Mouse (Mus musculus) kidney, postnatal 0 days (tissue): ENCODE results near the gene Gm37240. TPM values are rescaled to one million over a fixed set of nuclear protein-coding genes. Genes with fewer than 3 reads are reported as not detected.

Source experiments
- ATAC-seq: fragments of 200-750 bp; cut with Nextera tagmentation; replicated peaks from 2 replicates; pipeline ENCODE4 v1.8.0; 2017; ENCODE audit warnings: low read depth, moderate number of reproducible peaks, moderate TSS enrichment, moderate library complexity; ENCODE audit not compliant: low FRiP score
- DNase-seq: peaks from one replicate; pipeline ENCODE4 v3.0.0-alpha.2; 2016; ENCODE audit warnings: low spot score
- H3K27ac ChIP-seq: fragments of 300-500 bp; sonication (generic); 2 replicates; pipeline ENCODE4 v1.5.1; 2014; ENCODE audit warnings: mild to moderate bottlenecking
- H3K27me3 ChIP-seq: fragments of 300-500 bp; sonication (generic); 2 replicates; pipeline ENCODE4 v1.6.1; 2014; ENCODE audit warnings: low read length, mixed read lengths; ENCODE audit not compliant: insufficient read depth
- H3K36me3 ChIP-seq: fragments of 300-500 bp; sonication (generic); 2 replicates; pipeline ENCODE4 v1.6.1; 2014; ENCODE audit warnings: low read length, mixed read lengths; ENCODE audit not compliant: insufficient read depth
- H3K4me1 ChIP-seq: fragments of 300-500 bp; sonication (generic); replicated peaks from 2 replicates; pipeline ENCODE4 v1.6.1; 2014; ENCODE audit warnings: antibody characterized with exemption, low read length, mixed read lengths; ENCODE audit not compliant: insufficient read depth
- H3K4me2 ChIP-seq: fragments of 300-500 bp; sonication (generic); 2 replicates; pipeline ENCODE4 v1.6.1; 2014; ENCODE audit warnings: mild to moderate bottlenecking, low read length, moderate library complexity, mixed read lengths
- H3K4me3 ChIP-seq: fragments of 300-500 bp; sonication (generic); replicated peaks from 2 replicates; pipeline ENCODE4 v1.5.1; 2014; ENCODE audit warnings: low read depth, low read length
- H3K9ac ChIP-seq: fragments of 300-500 bp; sonication (generic); 2 replicates; pipeline ENCODE4 v1.6.1; 2014; ENCODE audit warnings: low read depth, low read length
- H3K9me3 ChIP-seq: fragments of 300-500 bp; sonication (generic); replicated peaks from 2 replicates; pipeline ENCODE4 v1.6.1; 2016; ENCODE audit warnings: low read length, inconsistent platforms, mixed read lengths
- CTCF ChIP-seq: IDR thresholded peaks from 2 replicates; pipeline ENCODE4 v1.5.1; 2016; ENCODE audit warnings: antibody characterized with exemption, low read depth, mild to moderate bottlenecking, moderate library complexity
- WGBS: fragments of 180-500 bp; shearing (Covaris S2); extraction: QIAGEN DNeasy Blood & Tissue Kit; methylation state at CpG from one replicate; pipeline ENCODE4 v1.1.7; 2014; 5-methylcytosine and 5-hydroxymethylcytosine counted together
- polyA plus RNA-seq: library from polyadenylated mRNA; unstranded; fragments of >200 nt; fragmentation: Nextera tagmentation; extraction: Ambion mirVana; gene quantifications from 2 replicates; pipeline ENCODE4 v1.2.1, GENCODE M21; 2015

Gene Gm37240
- polyA plus RNA-seq, 1 experiment from 2014 or later: 10.8 TPM

GRCm38 (mm10) chr3:85024817-85025705, 862.3 kb downstream of the Gm37240 start:
- ATAC-seq (no peak; the same call in 1 of the 2 replicates), DNase-seq (peak; percentile 30)
- H3K4me1 ChIP-seq: no peaks in the 10 kb centered on the region
- no peak overlapping the region for H3K4me3 ChIP-seq
- peak; percentile 24; the same call in 1 of the 2 replicates for TF ChIP-seq CTCF
- 20% methylated on average over 6 of the region's 6 CpGs for WGBS
- no peaks in the 10 kb centered on the region for H3K27me3 ChIP-seq
- H3K27ac ChIP-seq: peak overlapping the region; percentile 42; the same call in 1 of the 2 replicates
- no peak overlapping the region for H3K9ac ChIP-seq
- no peak overlapping the region for H3K4me2 ChIP-seq
- no peaks in the 10 kb centered on the region for H3K36me3 ChIP-seq
- no peaks in the 10 kb centered on the region for H3K9me3 ChIP-seq

GRCm38 (mm10) chr3:85024237-85024636, 863.1 kb downstream of the Gm37240 start:
- TF ChIP-seq CTCF: no peak
- Histone ChIP-seq H3K4me2 (no peak overlapping the region), H3K36me3 (no peaks in the 10 kb centered on the region), H3K4me3 (no peak overlapping the region), H3K27ac (peak overlapping the region; percentile 42; the same call in 1 of the 2 replicates), H3K27me3 (no peaks in the 10 kb centered on the region), H3K4me1 (no peaks in the 10 kb centered on the region), H3K9me3 (no peaks in the 10 kb centered on the region), H3K9ac (no peak overlapping the region)
- WGBS: 66% methylated on average over 2 of the region's 2 CpGs
- ATAC-seq (no peak), DNase-seq (no peak)

GRCm38 (mm10) chr3:85022800-85023199, 864.5 kb downstream of the Gm37240 start:
- no peaks in the 10 kb centered on the region for H3K36me3 ChIP-seq
- DNase-seq: peak; percentile 52
- 52% methylated on average over 11 of the region's 11 CpGs for WGBS

GRCm38 (mm10) chr3:85021816-85022215, 865.5 kb downstream of the Gm37240 start:
- no peaks in the 10 kb centered on the region for H3K27me3 ChIP-seq
- no peaks in the 10 kb centered on the region for H3K36me3 ChIP-seq
- no peak overlapping the region for H3K4me2 ChIP-seq
- H3K9ac ChIP-seq: no peak overlapping the region
- no peak for DNase-seq
- no peak for TF ChIP-seq CTCF
- 94% methylated on average over 6 of the region's 6 CpGs for WGBS
- H3K4me1 ChIP-seq: no peaks in the 10 kb centered on the region
- no peaks in the 10 kb centered on the region for H3K9me3 ChIP-seq
- no peak overlapping the region for H3K4me3 ChIP-seq
- no peak overlapping the region for H3K27ac ChIP-seq
- no peak for ATAC-seq

More at GRCm38 (mm10) chr3:85022800-85023199, 864.5 kb downstream of the Gm37240 start:
- TF ChIP-seq CTCF: no peak
- Histone ChIP-seq H3K27ac (peak overlapping the region; percentile 47; the same call in 1 of the 2 replicates), H3K9me3 (no peaks in the 10 kb centered on the region), H3K4me2 (no peak overlapping the region), H3K27me3 (no peaks in the 10 kb centered on the region), H3K4me1 (no peaks in the 10 kb centered on the region), H3K4me3 (no peak overlapping the region), H3K9ac (no peak overlapping the region)
- peak; percentile 82 for ATAC-seq

- no peak for TF ChIP-seq CTCF
These were observed 867.2 kb downstream of the Gm37240 start for GRCm38 (mm10) chr3:85020137-85020536.

GRCm38 (mm10) chr3:85015667-85016066, 871.7 kb downstream of the Gm37240 start:
- no peaks in the 10 kb centered on the region for H3K9me3 ChIP-seq
- H3K36me3 ChIP-seq: no peaks in the 10 kb centered on the region
- H3K4me2 ChIP-seq: no peak overlapping the region
- DNase-seq (no peak), ATAC-seq (no peak)
- H3K4me3 ChIP-seq: no peak overlapping the region
- no peaks in the 10 kb centered on the region for H3K27me3 ChIP-seq
- TF ChIP-seq CTCF: no peak
- H3K9ac ChIP-seq: no peak overlapping the region
- 46% methylated on average over 9 of the region's 9 CpGs for WGBS
- no peaks in the 10 kb centered on the region for H3K4me1 ChIP-seq
- no peak overlapping the region for H3K27ac ChIP-seq

More at GRCm38 (mm10) chr3:85020137-85020536, 867.2 kb downstream of the Gm37240 start:
- no peak overlapping the region for H3K9ac ChIP-seq
- no peak overlapping the region for H3K27ac ChIP-seq
- H3K36me3 ChIP-seq: no peaks in the 10 kb centered on the region
- no peaks in the 10 kb centered on the region for H3K4me1 ChIP-seq
- no peaks in the 10 kb centered on the region for H3K9me3 ChIP-seq
- ATAC-seq: no peak
- no peak for DNase-seq
- no peak overlapping the region for H3K4me3 ChIP-seq
- H3K27me3 ChIP-seq: no peaks in the 10 kb centered on the region
- no peak overlapping the region for H3K4me2 ChIP-seq
